Mouse (Mus musculus): ENCODE measurements around the gene Dpysl5.
A peak's percentile ranks its signal among the peaks of the same experiment; 100 is the strongest.
"Not testable (repeated sequence)": the region's sequence is repeated elsewhere in the genome, so short reads cannot be mapped to it uniquely, and the experiment has no call there.

The Dpysl5 gene

DNA sequence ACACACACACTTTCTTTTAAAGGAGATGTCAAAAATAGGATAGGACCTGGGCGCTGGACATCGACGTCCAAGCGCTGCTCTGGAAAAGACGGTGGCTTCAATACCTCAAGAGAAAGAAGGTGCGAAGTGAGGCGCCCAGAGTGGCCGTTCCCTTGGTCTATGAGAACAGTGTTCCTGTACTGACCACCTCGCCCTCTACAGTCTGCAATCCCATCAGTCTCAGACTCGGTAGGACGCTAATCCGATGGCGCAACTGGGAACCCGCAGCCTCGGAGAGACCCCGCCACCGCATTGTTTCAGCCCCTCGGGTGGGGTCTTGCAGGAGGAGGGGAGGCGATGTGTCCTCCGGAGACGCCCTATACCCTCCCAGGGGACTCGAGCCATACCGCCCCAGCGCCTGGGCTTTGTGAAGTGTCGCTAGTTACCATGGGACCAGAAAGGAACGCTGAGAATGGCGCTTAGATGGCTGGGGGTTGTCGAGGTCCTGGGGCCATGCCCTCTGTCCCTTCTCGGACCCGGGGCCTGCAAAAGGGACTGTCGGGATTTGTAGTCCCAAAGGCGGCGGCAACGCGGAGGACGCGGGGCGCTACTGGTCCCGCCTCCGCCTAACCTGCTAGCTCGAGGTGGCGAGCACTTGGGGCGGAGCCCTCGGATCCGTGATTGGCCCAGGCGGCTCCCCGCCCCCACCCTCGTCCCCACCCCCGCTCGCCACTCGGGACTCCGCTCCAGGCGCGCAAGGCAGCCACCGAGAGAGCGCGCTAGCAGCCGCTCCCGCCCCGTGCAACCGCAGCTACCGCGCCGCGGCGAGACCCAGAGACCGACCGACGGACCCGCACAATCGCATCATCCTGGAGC, at the start of gene Dpysl5:
Dpysl5 (plus strand) TSS at position 418 of the 855 bp plus-strand sequence.
- peak; percentile 87 for DNase-seq

DNA sequence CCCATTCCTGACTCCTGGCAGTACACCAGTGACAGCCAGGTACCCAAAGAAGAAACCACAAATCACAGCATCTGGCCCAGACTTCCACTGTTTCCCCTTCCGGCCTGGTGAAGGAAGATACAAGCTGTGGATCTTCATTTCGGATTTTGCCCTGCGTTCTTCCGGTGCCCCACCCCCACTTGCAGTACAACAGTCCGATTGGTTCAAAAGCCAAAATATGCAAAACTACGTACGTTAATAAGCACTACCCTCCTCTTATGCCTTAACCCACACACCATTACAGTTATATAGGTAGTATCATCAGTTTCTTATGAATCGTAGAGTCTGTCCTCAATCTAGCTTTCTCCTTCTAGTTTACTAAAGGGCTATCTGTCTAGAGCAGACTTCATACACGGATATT, 46.0 kb upstream of the Dpysl5 start:
- no peak for DNase-seq

DNA sequence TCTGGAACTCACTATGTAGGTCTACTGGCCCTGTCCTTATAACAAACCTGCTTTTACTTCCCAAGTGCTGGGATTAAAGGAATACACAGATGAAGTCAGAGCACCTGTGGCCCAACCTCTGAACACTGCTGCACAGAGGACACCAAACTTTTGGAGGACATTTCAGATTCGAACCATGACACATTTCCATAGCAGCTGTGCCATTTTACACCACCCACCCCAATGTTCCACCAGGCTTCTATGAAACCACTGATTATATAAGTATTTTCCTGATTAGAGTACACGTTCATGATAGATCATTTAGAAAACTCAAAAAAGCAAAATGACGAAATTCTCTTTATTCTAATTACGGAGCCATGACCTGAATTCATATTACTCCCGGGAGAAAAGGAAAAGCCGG, 45.4 kb upstream of the Dpysl5 start:
- no peak for DNase-seq

DNA sequence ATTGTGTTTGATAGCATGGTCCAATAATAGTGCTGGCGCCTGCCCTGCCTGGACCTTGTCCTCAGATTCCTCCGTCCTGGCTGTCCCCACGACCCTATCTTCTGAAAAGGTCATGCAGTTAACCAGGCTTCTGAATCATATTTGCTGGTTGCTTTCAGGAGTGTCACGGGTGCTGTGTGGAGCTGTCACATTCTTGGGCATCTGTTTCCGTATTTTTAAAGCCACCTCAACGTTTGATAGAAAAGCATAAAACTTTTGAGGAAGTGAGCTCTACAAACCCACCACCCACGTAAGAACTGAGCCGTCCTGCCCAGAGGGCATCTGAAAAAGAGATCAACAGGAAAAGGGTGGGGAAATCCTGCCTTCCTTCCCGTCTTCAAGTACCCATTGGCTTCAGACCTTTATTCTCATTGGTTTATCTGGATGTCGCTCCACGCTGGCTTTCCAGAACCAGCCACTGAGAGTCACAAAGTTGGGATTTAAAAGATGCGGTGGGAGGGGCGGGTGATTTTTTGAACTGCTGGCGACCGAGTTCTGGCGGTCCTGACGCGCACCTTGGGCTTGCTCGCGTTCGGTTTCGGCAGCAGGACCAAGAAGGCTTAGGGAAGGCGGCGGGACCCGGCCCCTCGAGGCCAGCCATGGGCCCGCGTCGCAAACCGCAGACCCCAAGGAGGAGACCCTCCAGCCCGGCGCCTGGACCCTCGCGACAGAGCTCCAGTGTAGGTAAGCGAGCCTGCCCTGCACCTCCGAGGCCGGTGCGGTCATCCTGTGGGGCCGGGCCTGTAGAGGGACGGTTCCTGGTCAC, 44.8 kb upstream of the Dpysl5 start, which contains the start of gene Cenpa:
Cenpa (plus strand) TSS at position 387 of the 805 bp plus-strand sequence.
- DNase-seq: peak; percentile 98

DNA sequence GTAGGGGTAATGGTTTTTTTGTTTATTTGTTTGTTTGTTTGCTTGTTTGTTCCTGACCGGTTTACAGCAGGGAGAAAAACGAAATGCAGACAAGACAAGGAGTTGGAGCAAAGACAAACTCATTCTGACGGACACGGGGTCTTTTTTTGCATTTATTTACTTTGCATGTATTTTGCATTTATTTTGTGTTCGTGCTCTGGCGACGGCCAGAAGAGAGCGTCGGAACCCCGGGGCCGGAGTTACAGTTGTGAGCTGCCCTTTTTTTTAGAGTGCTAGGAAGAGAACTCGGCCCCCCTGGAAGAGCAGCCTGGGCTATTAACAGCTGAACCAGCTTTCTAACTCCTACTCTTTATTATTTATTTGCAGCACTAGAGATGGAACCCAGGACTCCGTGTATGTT, 44.1 kb upstream of the Dpysl5 start:
- DNase-seq: no peak

DNA sequence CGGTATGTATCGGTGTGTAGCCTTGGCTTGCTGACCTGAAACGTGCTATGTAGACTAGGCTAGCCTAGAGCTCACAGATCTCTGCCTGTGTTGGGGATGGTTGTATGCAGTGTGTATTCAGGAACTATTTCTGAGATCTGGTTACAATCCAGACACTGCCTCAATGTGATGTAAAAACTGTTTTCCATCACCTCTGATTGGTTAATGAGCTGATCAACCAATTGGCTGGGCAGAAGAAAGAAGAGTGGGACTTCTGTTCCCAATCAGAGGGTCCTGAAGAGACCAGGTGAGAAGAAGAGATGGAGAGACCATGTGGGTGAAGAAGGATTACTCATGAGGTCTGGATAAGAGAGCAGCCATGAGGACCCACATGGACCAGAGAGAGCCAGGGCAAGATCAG, 43.7 kb upstream of the Dpysl5 start:
- DNase-seq: no peak

DNA sequence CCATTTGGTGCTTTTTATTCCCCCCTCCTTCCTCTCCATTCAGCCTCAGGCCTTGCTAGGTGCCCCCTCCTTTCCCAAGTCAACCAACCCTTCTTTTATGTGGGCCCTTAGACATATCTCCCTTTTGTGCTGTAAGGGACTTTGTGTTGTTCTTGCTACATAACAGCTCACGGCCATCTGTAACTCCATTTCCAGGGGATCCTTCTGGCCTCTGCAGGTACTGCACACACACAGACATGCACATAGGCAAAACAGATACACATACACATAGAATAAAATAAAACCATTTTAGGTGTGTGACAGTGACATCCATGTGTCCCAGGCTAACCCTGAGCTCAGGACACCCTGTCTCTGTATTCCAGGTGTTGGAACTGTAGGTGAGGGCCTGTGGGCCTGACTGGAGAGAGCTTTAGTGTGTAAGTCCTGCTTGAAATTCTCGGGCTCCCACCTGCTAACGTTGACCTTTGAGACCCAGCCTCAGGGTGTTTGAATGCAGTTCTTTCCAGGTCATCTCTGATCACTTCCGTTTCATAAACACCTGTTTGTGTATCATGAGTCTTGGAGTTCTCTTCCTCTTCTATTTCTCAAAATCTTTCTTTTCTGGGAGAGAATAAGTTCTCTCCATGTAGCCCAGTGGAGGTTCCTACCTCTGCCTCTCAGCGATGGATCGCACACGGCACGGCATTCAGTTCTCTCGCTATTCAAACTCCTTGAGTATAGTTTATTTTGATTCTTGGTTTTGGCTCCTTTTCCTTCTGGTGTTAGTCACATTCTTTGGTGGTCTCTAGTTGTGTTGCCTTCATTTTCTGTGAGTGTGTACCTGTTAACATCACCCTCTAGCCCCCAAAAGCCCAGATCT, 42.5 kb upstream of the Dpysl5 start:
- no peak for DNase-seq

DNA sequence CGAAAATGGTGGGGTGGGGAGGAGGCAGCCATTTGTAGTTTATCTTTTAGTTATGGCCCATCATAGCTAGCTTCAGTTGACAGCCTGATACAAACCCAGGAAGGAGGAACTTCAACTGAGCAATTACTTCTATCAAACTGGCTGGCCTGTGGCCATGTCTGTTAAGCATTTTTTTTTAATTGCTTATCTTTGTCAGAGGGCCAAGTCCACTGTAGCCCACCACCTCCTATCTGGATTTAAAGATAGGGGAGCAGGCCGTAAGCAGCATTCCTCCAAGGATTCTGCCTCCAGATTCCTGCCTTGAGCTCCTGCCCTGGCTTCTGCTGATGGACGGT, 41.9 kb upstream of the Dpysl5 start:
- DNase-seq: no peak

DNA sequence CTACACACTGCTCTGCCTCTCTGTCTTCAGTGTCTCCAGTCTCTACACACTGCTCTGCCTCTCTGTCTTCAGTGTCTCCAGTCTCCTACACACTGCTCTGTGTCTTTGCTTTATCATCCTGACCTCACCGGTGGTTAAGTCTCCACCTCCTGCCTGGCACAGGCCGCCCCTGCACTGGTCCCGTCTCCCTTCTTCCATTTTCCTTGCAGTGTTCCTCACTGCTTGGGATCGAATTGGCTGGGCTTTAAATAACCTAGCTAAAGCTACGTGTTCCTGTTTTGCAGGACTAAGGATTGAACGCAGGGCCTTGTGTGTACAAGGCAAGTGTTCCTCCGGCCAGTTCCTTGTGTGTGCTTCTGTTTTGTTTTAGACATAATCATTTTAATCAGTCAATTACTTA, 41.3 kb upstream of the Dpysl5 start:
- DNase-seq: no peak

DNA sequence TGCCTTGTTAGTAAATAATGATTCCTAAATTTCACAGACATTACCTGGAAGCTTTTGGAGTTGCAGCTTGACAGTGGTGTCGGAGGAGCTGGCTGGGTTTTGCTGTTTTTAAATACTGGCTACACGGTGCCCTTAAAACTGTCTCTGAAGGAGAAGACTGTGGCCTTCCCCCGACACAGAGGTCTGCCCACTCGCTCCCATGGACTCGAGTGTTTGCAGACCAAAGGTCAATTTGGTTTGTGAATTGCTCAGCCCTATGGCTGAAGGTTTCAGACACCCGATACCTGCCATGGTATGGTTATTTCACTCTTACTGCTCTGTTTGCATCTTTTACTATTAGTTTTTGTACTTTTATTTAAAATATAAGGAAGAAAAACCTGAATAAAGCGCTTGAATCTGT, 37.4 kb upstream of the Dpysl5 start:
- DNase-seq: no peak

DNA sequence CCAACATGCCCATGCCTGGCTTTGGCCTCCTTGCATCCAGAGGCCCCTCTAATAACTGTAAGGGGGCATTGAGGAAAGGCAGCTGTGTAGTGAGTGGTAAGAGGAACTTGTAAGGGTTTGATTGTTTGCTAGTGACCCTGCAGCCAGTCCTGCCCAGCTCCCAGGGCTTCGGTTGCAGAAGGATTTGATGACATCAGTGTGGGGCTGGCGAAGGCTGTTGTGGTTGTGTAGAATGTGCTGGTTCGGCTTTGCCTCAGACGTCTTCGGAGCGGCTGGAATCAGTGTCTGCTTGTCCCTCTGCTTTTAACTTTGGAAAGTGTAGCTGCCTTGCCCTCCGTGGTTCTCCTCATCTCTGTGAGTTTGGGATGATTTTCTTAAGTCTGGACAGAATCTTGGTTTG, 34.6 kb upstream of the Dpysl5 start:
- DNase-seq: no peak

DNA sequence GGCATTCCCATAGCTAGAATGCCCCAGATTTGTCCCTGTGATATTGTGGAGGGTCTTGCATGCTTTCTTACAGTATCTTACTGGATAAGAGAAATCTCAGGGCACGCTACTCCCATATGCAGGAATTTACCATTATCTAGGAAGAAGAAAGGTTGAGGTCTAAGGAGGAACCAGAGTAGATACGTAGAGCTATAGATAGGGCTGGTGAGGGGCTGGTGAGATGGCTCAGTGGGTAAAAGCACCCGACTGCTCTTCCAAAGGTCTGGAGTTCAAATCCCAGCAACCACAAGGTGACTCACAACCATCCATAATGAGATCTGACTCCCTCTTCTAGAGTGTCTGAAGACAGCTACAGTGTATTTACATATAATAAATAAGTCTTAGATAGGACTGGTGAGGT, 33.3 kb upstream of the Dpysl5 start:
- DNase-seq: not testable (repeated sequence)

DNA sequence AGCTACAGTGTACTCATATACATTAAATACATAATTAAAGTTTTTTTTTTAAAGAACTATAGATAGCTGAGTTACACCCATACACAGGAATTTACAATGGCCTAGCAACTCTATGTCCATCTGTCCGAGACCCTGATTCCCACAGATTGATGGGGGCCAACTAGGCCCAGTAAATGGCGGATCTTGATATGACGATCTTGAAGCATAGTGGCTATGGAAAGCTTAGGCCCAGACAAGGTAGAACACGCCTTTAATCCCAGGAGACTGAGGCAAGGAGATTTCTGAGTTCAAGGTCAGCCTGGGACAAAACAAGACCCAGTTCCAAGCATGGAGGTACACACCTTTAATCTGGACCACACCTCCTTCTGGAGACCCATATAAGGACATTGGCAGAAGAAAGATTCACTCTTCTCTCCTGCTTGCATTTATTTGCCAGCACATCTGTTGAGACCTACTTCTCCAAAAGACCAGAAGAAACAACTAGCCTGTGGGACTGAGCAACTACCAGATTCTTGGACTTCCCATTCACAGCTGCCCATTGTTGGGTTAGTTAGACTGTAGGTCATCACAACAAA, 32.6 kb upstream of the Dpysl5 start:
- no peak for DNase-seq

DNA sequence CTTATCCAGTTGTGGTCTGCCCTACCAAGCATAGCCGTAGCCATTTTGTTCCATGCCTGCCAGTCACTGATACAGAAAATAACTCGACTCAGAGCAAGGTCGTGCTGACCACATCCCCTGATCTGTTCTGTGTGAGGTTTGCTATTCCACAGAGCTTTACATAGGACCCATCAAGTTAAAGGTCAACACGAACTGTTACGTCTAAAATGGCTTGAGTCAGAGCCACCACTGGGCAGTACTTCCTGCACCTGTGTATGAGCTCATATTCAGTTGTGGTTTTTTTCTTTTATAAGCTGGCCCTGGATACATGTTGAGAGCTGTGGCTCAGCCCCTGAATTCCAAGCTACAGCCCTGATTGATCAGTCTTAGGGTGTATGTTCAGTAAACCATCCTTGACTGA, 31.8 kb upstream of the Dpysl5 start:
- DNase-seq: no peak

DNA sequence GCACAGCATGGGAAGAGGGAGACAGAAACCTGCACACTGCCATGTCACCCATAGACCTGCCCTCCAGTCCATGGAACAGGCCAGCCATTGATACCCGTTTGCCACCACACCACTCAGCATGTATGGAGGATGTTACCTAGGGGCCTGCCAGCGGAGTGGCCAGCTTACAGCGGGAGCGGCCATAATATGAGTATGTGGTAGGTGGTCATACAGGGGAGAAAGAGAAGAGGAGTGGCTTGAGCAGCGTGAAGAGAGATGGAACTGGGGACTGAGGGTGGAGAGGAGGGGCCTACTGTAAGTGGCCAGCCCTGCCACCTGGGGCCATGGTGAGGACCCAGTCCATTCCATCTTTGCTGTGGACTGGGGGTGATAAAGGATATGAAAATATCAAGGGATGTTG, 29.4 kb upstream of the Dpysl5 start:
- DNase-seq: no peak

DNA sequence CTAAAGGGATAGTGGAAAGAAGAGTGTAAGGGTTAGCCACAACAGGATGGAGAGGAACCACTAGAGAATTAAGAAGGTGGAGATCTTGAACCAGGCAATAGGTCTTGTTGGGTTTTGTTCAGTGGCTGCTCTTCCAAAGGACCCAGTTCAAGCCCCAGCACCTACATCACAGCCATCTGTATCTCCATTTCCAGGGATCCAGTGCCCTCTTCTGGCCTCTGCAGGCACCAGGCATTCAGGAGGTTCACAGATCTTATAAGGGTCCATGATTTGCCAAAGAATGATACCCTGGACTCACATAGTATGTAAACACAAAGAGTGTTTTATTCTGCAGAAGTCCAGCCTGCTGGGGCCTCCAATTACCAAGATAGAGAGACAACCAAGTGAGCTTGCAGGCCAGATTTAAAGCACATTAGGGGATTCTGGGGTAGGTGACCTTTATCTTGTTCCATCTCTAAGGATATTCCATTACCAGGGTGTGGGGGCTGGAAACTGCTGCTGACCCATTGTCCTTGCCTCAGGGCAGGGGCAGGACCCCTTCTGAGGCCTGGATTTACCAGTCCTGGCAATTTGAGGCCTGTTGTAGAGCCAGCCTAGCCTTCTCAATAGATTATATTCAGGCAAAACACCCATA, 28.3 kb upstream of the Dpysl5 start:
- no peak for DNase-seq

DNA sequence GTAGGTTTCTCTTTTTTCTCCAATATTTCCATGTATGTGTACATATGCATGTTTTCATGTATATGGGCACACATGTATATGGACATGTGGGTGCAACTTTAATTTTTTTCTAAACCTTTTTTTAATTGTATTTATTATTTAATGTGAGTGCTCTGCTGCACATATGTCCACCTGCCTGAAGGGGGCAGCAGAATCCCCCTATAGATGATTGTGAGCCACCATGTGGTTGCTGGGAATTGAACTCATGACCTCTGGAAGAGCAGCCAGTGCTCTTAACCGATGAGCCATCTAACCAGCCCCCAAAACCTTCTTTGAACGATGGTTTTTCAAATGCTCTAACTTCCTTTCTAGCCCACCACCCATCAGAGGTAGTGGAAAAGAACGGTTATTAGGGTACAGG, 27.4 kb upstream of the Dpysl5 start:
- DNase-seq: no peak

DNA sequence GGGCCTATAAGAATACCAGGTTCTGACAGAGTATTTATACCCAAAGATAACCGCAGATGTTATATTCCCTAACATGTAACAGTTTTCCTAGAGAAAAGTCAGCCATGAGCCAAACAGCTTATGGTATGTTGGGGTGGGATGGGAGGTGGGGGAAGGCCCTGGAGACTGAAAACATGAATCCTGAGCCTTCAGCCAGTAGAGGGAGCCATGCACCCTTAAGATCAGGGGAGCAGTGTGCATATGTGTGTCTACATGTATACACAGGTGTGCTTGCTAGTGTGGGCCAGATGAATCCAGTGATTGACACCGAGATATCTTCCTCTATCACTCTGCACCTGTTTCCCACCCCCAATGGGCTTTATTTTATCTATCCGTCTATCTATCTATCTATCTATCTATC, 24.6 kb upstream of the Dpysl5 start:
- DNase-seq: no peak

DNA sequence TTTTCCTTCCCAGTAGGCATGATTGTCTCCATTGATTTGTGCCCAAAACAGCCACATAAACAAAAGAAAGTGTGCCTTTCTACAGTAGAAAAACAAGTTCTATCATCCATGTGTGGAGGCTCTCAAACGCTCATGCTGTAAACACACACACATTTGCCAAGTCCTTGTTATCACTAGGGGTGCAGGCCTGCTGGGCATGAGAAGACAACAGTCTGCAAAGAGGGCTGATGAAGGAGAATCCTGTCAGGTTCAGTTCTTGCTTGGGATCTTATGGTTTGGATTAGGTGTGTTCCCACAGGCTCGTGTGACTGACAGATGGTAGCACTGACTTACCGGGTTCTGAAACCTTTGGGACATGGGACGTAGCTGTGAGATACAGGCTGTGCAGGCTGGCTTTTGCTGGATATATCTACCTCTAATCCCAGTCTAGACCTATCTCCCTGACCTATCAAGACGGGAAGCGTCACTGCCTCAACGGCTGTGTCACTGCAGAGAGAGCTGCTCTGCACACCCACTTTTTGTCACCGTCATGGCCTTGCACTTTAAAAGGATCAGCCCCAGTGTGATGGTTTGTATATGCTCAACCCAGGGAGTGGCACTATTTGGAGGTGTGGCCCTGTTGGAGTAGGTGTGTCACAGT, 10.9 kb upstream of the Dpysl5 start:
- DNase-seq: no peak

DNA sequence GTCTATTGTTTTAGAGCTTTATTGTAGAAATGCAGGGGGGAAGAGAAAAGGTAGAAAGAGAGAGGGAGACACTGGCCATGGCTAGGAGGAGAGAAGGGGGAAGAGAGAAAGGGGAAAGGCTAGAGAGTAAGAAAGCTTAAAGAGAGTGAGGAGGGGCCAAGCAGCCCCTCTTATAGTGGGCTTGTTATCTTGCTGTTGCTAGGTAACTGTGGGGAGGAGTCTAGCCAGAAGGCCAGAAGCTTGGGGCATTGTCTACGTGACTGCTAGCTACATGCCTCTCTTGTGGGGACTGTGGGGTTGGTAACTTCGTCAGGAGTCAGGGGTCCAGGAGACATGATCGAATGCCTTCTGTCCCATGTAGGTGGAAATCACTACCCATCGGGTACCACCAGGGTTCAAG, 10.0 kb upstream of the Dpysl5 start:
- not testable (repeated sequence) for DNase-seq

DNA sequence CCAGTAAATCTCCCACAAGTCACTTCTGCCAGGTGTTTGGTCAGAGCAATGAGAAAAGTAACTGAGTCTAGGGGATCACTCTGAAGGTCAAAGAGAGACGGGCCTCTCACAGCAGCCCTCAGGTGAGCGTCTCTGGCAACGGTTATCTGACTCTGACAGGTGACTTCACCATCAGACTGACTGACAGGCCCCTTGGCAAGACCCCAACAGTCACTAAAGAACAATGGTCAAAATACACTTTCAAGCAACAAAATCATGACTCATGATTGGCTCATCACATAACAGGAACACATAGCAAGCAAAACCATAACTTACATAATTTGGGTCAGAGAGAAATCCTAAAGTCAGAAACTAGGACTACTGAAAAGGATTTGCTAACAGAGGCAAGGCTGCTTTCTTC, 9.5 kb upstream of the Dpysl5 start:
- no peak for DNase-seq
